Mouse (Mus musculus) spleen, embryonic (tissue): ENCODE measurements around the gene Olfr117.
"Not testable (repeated sequence)": the region's sequence is repeated elsewhere in the genome, so short reads cannot be mapped to it uniquely, and the experiment has no call there.

Source experiments
- CTCF ChIA-PET: fragments of 350-600 bp; sonication (Branson Sonifier 250); formaldehyde crosslinking; loops from one replicate; lab custom pipeline; 2022; lab: Charles Lee

Olfr117 gene

DNA sequence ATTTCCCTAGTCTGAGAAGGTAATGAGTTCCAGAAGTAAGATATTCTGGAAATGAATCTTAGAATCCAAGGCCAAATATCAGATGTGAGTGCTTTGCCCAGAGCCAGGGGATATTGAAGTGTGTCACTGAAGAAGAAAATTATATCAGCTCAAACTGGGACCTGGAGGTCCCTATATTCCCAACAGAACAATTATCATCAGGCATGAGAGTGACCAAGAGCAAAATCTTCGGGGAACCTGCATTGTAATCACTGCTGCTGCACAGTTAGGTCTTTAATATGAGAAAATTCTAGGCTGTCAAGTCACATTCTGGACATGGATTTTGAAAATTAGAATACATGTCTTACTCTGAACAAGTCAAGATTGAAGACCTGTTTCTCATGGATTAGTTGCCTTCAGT lies at the start of gene Olfr117:
Gene Olfr117 (minus strand): TSS at position 101 of the 400 bp plus-strand sequence.
- CTCF ChIA-PET: no interaction called here

GRCm38 (mm10) chr17:37696264-37696663 lies 32.7 kb upstream of the Olfr117 start, which contains the start of gene Olfr119:
Olfr119 (plus strand) TSS chr17:37696564.
- CTCF ChIA-PET: not testable (repeated sequence)

- CTCF ChIA-PET: no interaction called here
Measured at GRCm38 (mm10) chr17:37666688-37667087, 3.1 kb upstream of the Olfr117 start, which contains the start of gene Olfr118. Olfr118 (plus strand) TSS chr17:37666988.

GRCm38 (mm10) chr17:37627009-37627408 lies 36.6 kb downstream of the Olfr117 start, which contains the start of the genes Olfr115 and Olfr116:
Olfr115 (minus strand) TSS chr17:37627109.
Olfr116 (minus strand) TSS chr17:37627199.
- CTCF ChIA-PET: no interaction called here
